Mouse (Mus musculus): ENCODE data around the gene Babam2. TPM values are rescaled to one million over a fixed set of nuclear protein-coding genes. Genes with fewer than 3 reads are reported as not detected.

Babam2 gene
- polyA plus RNA-seq (2012; rRNA removed): 26.3 and 26.5 TPM in 2 replicates

DNA sequence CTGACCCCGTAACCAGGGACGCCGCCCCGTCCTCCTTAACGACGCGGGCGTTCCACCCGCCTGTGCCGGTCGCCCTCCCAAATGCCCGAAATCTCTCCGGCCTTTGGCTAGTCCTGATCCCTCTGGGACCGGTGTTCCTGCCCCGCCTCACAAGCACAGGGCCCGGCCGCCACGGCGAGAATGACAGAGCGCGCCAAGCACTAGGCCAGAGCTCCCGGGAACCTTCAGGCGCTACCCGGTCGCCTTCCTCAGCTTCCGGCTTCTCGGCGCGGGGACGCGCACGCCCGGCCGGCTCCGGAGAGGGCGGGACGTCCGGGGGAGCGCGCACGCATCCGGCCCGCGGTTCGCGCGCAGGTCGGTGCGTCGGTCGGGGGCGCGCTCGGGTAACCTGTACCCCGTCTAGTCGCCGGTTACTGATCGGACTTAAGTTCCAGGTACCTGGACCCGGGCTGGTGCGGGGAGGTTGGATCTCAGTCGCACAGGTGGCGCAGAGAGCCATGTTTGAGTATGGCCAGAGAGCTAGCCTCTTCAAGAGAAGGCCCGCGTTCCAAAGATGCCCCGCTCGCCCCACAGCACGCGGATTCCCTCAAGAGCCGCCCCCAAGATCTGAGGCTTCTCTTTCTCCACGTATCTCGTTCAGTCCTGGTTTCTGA lies at the start of gene Babam2:
Babam2 (plus strand) TSS at position 41 of the 653 bp plus-strand sequence.

DNA sequence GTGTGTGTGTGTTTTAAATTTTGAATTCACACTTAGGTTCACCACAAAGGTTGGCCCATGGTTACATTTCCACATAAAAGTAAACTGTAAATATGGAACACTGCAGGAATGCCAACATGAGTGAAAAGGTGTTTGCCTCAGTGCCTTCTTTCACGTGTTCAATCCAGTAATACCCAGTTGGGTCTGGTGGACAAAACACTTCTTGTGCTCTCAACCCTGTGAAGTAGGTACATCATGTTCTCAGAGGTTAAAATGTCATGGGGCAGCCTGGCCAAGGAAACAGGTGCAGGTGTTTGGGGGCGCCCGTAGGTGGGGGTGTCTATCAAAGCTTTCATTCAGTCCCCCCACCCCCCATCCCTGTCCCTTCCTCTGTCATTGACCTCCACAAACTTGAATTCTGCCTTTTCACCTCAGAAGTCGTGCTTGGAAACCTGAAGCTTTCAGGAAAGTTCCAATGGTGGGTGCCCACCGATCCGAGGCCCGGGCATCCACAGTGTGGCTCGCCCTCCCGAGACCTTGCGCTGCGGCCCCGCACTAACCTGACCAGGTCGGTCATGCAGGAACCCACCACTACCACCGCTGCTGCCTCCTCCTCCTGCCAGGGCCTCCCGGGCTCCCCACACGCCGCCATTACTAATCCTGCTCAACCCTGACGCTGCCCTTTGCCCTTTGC lies 377 bp upstream of the Babam2 start, which contains the start of gene Rbks:
Rbks (minus strand) TSS at position 657 of the 673 bp plus-strand sequence.

Other genes with a start within 250 kb of the Babam2 start
- gene Zfp512, start 245.3 kb upstream of the Babam2 start, polyA plus RNA-seq (2012; rRNA removed): 59.8 and 71.9 TPM in 2 replicates
- gene 4930548H24Rik, start 211.9 kb upstream of the Babam2 start, polyA plus RNA-seq (2012; rRNA removed): 0.24 and 0.31 TPM in 2 replicates
- gene Gpn1, start 202.9 kb upstream of the Babam2 start, polyA plus RNA-seq (2012; rRNA removed): 37.8 and 40.9 TPM in 2 replicates
- 25.2 and 46.6 TPM in 2 replicates for gene Slc4a1ap, start 170.7 kb upstream of the Babam2 start, polyA plus RNA-seq (2012; rRNA removed)
- 17.8 and 21.2 TPM in 2 replicates for gene Supt7l, start 169.9 kb upstream of the Babam2 start, polyA plus RNA-seq (2012; rRNA removed)
- gene Mrpl33, start 100.7 kb upstream of the Babam2 start, polyA plus RNA-seq (2012; rRNA removed): 133 and 291 TPM in 2 replicates
- gene Rbks, start 57 bp upstream of the Babam2 start, polyA plus RNA-seq (2012; rRNA removed): 2.1 and 2.9 TPM in 2 replicates